Mouse (Mus musculus): ENCODE results near the gene Sdha. TPM values are rescaled to one million over a fixed set of nuclear protein-coding genes. Genes with fewer than 3 reads are reported as not detected.

The Sdha gene
- polyA plus RNA-seq, 1 experiment from 2014 or later = 219 TPM

- H3K9me3 ChIP-seq = no peaks in the 10 kb centered on the region
- H3K9ac ChIP-seq (replicated peaks) = peak overlapping the region; percentile 92
- H3K27ac ChIP-seq (replicated peaks) = peak overlapping the region; percentile 43; the same call in 1 of the 2 replicates
- H3K4me1 ChIP-seq = peaks cover 20% of the 10 kb centered on the region
- WGBS = 2% methylated on average over 15 of the region's 15 CpGs
- peak overlapping the region; percentile 83 for H3K4me3 ChIP-seq
- peaks cover 13% of the 10 kb centered on the region for H3K36me3 ChIP-seq
- peak; percentile 64 for ATAC-seq (ENCODE audit: low FRiP score, low read depth)
- no peaks in the 10 kb centered on the region for H3K27me3 ChIP-seq
- peak overlapping the region; percentile 78 for H3K4me2 ChIP-seq (replicated peaks)
Observed at GRCm38 (mm10) chr13:74350435-74350906, 391 bp upstream of the Sdha start.

- Histone ChIP-seq H3K9ac (replicated peaks) (no peak overlapping the region), H3K9me3 (no peaks in the 10 kb centered on the region), H3K4me1 (no peaks in the 10 kb centered on the region), H3K36me3 (peaks cover 62% of the 10 kb centered on the region), H3K4me3 (no peak overlapping the region), H3K27me3 (no peaks in the 10 kb centered on the region), H3K27ac (replicated peaks) (no peak overlapping the region), H3K4me2 (replicated peaks) (no peak overlapping the region)
- 55% methylated on average over 3 of the region's 3 CpGs for WGBS
- ATAC-seq (ENCODE audit: low FRiP score, low read depth) = peak; percentile 27; the same call in 1 of the 2 replicates
Observed at GRCm38 (mm10) chr13:74341036-74341435, 9.0 kb downstream of the Sdha start.

- Histone ChIP-seq H3K27me3 (no peaks in the 10 kb centered on the region), H3K27ac (replicated peaks) (no peak overlapping the region), H3K4me1 (no peaks in the 10 kb centered on the region), H3K36me3 (peaks cover 70% of the 10 kb centered on the region), H3K4me3 (no peak overlapping the region), H3K4me2 (replicated peaks) (no peak overlapping the region), H3K9ac (replicated peaks) (no peak overlapping the region), H3K9me3 (no peaks in the 10 kb centered on the region)
- ATAC-seq (ENCODE audit: low FRiP score, low read depth) = no peak
Observed at GRCm38 (mm10) chr13:74329321-74329720, 20.8 kb downstream of the Sdha start.

- ATAC-seq (ENCODE audit: low FRiP score, low read depth) = peak; percentile 99
- under 1% methylated on average over 35 of the region's 36 CpGs for WGBS
- H3K4me1 ChIP-seq = peaks cover 11% of the 10 kb centered on the region
- H3K27me3 ChIP-seq = no peaks in the 10 kb centered on the region
- peak within 1 kb of the TSS; percentile 57 for H3K4me3 ChIP-seq
- peak within 1 kb of the TSS; percentile 71 for H3K9ac ChIP-seq (replicated peaks)
- H3K27ac ChIP-seq (replicated peaks) = peak within 1 kb of the TSS; percentile 25; the same call in 1 of the 2 replicates
- H3K36me3 ChIP-seq = peaks cover 19% of the 10 kb centered on the region
- peak within 1 kb of the TSS; percentile 76 for H3K4me2 ChIP-seq (replicated peaks)
- no peaks in the 10 kb centered on the region for H3K9me3 ChIP-seq
Observed at GRCm38 (mm10) chr13:74317170-74317849, 32.8 kb downstream of the Sdha start, which contains the start of gene Pdcd6. Gene Pdcd6, minus strand, starts transcription at chr13:74317580.

GRCm38 (mm10) chr13:74316789-74317169 lies 33.3 kb downstream of the Sdha start:
- peaks cover 11% of the 10 kb centered on the region for H3K4me1 ChIP-seq
- WGBS = 4% methylated on average over 15 of the region's 15 CpGs
- H3K4me2 ChIP-seq (replicated peaks) = peak overlapping the region; percentile 76
- no peaks in the 10 kb centered on the region for H3K9me3 ChIP-seq
- H3K27ac ChIP-seq (replicated peaks) = peak overlapping the region; percentile 25; the same call in 1 of the 2 replicates
- no peaks in the 10 kb centered on the region for H3K27me3 ChIP-seq
- ATAC-seq (ENCODE audit: low FRiP score, low read depth) = no peak; the same call in 1 of the 2 replicates
- H3K4me3 ChIP-seq = peak overlapping the region; percentile 57
- H3K9ac ChIP-seq (replicated peaks) = peak overlapping the region; percentile 71
- H3K36me3 ChIP-seq = peaks cover 13% of the 10 kb centered on the region

- Histone ChIP-seq H3K4me1 (peaks cover 11% of the 10 kb centered on the region), H3K27me3 (no peaks in the 10 kb centered on the region), H3K9me3 (no peaks in the 10 kb centered on the region), H3K4me2 (replicated peaks) (peak overlapping the region; percentile 76), H3K36me3 (peaks cover 10% of the 10 kb centered on the region), H3K9ac (replicated peaks) (peak overlapping the region; percentile 71), H3K4me3 (peak overlapping the region; percentile 57), H3K27ac (replicated peaks) (0 out of 2 replicates have a peak overlapping the region, but pooled peaks have one; percentile 25)
- WGBS = 25% methylated on average over 4 of the region's 4 CpGs
- ATAC-seq (ENCODE audit: low FRiP score, low read depth) = no peak
Observed at GRCm38 (mm10) chr13:74316386-74316785, 33.7 kb downstream of the Sdha start.

GRCm38 (mm10) chr13:74314616-74315015 lies 35.5 kb downstream of the Sdha start:
- peaks cover 11% of the 10 kb centered on the region for H3K4me1 ChIP-seq
- no peak overlapping the region for H3K27ac ChIP-seq (replicated peaks)
- no peak overlapping the region for H3K9ac ChIP-seq (replicated peaks)
- H3K4me3 ChIP-seq = no peak overlapping the region
- no peaks in the 10 kb centered on the region for H3K9me3 ChIP-seq
- no peaks in the 10 kb centered on the region for H3K27me3 ChIP-seq
- H3K36me3 ChIP-seq = peaks cover 15% of the 10 kb centered on the region
- no peak for ATAC-seq (ENCODE audit: low FRiP score, low read depth)
- WGBS = 98% methylated on average over 3 of the region's 3 CpGs
- H3K4me2 ChIP-seq (replicated peaks) = no peak overlapping the region

- ATAC-seq (ENCODE audit: low FRiP score, low read depth) = no peak
- H3K36me3 ChIP-seq = peaks cover 57% of the 10 kb centered on the region
- H3K9ac ChIP-seq (replicated peaks) = no peak overlapping the region
- H3K9me3 ChIP-seq = no peaks in the 10 kb centered on the region
- H3K27me3 ChIP-seq = no peaks in the 10 kb centered on the region
- H3K4me3 ChIP-seq = no peak overlapping the region
- no peak overlapping the region for H3K4me2 ChIP-seq (replicated peaks)
- WGBS = 98% methylated on average over 1 of the region's 1 CpGs
- no peaks in the 10 kb centered on the region for H3K4me1 ChIP-seq
- no peak overlapping the region for H3K27ac ChIP-seq (replicated peaks)
Observed at GRCm38 (mm10) chr13:74305780-74306179, 44.3 kb downstream of the Sdha start.

GRCm38 (mm10) chr13:74305380-74305779 lies 44.7 kb downstream of the Sdha start:
- Histone ChIP-seq H3K27ac (replicated peaks) (no peak overlapping the region), H3K4me2 (replicated peaks) (no peak overlapping the region), H3K9me3 (no peaks in the 10 kb centered on the region), H3K9ac (replicated peaks) (no peak overlapping the region), H3K36me3 (peaks cover 53% of the 10 kb centered on the region), H3K4me1 (no peaks in the 10 kb centered on the region), H3K27me3 (no peaks in the 10 kb centered on the region), H3K4me3 (no peak overlapping the region)
- no peak for ATAC-seq (ENCODE audit: low FRiP score, low read depth)
- 89% methylated on average over 6 of the region's 6 CpGs for WGBS

GRCm38 (mm10) chr13:74302050-74303037 lies 47.7 kb downstream of the Sdha start:
- H3K36me3 ChIP-seq = peaks cover 36% of the 10 kb centered on the region
- no peak overlapping the region for H3K27ac ChIP-seq (replicated peaks)
- H3K27me3 ChIP-seq = no peaks in the 10 kb centered on the region
- no peak overlapping the region for H3K9ac ChIP-seq (replicated peaks)
- no peaks in the 10 kb centered on the region for H3K4me1 ChIP-seq
- no peak overlapping the region for H3K4me3 ChIP-seq
- no peak for ATAC-seq (ENCODE audit: low FRiP score, low read depth)
- WGBS = 81% methylated on average over 10 of the region's 10 CpGs
- H3K9me3 ChIP-seq = no peaks in the 10 kb centered on the region
- no peak overlapping the region for H3K4me2 ChIP-seq (replicated peaks)

- no peak overlapping the region for H3K9ac ChIP-seq (replicated peaks)
- H3K27me3 ChIP-seq = no peaks in the 10 kb centered on the region
- no peaks in the 10 kb centered on the region for H3K4me1 ChIP-seq
- no peak overlapping the region for H3K27ac ChIP-seq (replicated peaks)
- no peaks in the 10 kb centered on the region for H3K9me3 ChIP-seq
- H3K4me3 ChIP-seq = no peak overlapping the region
- ATAC-seq (ENCODE audit: low FRiP score, low read depth) = peak; percentile 63
- no peak overlapping the region for H3K4me2 ChIP-seq (replicated peaks)
- peaks cover 32% of the 10 kb centered on the region for H3K36me3 ChIP-seq
- WGBS = 81% methylated on average over 6 of the region's 6 CpGs
Observed at GRCm38 (mm10) chr13:74301607-74301984, 48.5 kb downstream of the Sdha start.
